Mouse (Mus musculus): Measurements from ENCODE around the gene Psg18.

- TF ChIP-seq CTCF (IDR thresholded peaks at IDR 0.05; ENCODE audit: extremely low read depth, insufficient read depth, insufficient read length, insufficient replicate concordance) (no peak), POLR2A (IDR thresholded peaks at IDR 0.05; ENCODE audit: low read depth, low read length) (no peak)
Measured at GRCm38 (mm10) chr7:18378295-18378694, 23.5 kb upstream of the Psg18 start.

All from spleen, adult 2 months (tissue).